Mouse (Mus musculus): Measurements from ENCODE around the gene Doc2a. TPM values are rescaled to one million over a fixed set of nuclear protein-coding genes. Genes with fewer than 3 reads are reported as not detected.

The Doc2a gene
- not detected for total RNA-seq (2021)

DNA sequence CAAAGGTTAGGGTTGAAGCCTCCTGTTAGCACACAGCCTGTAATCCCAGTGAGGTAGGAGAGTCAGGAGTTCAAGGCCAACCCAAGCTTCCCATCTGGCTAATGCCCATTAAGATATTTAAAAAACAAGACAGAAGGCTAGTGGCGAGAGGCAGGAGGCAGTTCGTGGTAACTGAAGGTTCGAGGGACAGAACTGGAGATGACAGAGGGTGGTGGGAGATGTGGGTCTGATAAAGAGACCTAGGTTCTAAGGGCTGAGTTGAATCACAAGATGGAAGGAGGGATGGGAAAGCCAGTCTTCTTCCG, at the start of gene Doc2a:
Gene Doc2a, plus strand, starts transcription at position 301 of the 305 bp plus-strand sequence.
- no peak for DNase-seq

DNA sequence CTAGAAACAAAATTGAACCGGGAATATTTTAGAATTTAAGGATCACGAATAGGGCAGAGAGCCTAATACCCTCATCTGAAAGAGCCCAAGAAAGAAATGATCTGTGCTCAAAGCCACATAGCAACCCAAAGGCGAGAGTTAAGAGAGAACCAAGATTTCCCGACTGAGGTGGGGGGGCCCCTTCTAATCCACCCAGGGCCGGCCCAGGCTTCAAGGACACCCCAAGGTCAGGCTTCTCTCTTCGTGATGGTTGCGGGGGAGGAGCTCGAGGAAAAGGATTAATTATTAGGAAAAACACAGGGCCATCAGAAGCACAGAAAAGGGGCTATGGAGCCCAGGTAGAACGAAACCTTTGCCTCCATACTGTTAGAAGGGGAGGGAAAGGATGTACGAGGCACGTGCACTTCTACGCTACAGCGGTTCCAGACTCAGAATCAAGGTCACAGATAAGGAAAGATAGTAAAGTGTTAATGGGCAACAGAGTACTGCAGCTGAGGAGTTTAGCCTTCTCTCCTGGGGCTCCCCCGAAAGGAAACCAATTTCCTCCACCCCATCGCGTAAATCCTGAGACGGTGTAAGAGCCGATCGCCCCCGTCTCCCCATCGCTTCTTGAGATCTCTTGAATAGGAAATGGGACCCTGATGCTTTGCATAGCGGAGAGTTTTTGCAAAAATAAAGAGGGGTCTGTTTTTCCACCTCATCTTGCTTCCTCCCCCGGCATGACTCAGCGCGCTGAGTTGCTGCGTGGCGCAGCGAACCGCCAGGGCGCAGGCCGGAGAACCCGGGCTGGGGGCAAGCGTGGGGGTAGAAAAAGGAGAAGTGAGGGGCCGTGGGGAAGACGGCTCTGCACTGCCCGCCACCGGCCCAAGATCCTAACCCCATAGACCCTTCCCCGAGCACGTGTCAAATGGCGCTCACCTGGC, 48.8 kb upstream of the Doc2a start:
- peak; percentile 56 for DNase-seq

DNA sequence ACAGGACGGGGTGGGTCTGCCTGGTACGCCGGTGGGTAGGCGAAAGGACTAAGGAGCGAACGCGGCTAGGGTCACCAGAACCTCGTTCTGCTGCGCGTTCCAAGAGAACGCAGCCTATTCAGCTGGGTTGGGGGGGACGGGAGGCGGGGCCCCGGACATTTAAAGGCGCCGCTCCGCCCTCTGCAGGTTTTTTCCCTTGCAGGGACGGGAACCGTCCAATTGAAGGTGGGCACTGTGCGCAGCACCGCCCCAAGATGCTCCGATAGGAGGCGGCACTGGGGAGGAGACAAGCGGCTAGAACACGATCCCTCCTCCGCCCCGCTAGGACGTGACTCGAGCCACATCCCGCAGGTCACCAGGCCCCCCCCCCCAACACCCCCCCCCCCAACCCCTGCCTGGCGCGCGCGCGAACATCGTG, 48.2 kb upstream of the Doc2a start:
- DNase-seq, result peak; percentile 98

DNA sequence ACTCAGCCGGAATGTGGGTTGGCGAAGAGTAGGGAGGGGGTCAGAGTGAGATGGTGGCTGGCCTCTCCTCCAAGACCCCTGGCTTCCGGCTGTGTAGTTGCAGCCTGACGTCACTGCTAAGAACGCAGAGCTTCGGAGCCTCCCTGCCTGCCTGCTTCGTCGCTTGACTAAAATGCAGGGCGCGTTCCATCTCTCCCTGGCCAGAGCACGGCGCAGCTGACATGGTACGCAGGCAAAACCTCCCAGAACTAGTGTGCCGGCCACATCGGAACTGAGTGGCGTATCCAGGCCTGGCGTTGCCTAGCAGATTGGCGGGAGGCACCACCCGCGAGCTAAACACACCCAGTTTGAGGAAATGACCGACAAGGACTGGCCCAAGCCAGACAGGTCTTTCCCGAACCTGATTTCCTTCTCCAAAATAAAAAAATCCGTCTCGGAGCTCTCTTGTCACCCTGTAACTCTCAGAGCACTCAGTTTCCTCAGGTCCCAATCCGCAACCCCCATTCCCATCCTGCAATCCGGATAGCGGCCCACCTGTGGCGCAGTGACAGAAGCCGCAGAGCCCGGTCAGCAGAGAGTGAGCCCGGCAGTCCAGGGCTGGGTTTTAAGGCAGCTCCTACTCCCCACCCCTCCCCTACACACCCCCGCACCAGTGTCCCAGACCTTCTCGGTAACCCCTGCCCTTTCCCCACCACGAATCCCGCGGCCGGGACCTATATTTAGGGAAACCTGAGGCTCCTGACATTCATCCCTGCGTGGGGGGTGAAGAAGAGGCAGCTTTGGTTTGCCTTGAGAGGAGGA, 47.5 kb upstream of the Doc2a start:
- DNase-seq, result peak; percentile 49

DNA sequence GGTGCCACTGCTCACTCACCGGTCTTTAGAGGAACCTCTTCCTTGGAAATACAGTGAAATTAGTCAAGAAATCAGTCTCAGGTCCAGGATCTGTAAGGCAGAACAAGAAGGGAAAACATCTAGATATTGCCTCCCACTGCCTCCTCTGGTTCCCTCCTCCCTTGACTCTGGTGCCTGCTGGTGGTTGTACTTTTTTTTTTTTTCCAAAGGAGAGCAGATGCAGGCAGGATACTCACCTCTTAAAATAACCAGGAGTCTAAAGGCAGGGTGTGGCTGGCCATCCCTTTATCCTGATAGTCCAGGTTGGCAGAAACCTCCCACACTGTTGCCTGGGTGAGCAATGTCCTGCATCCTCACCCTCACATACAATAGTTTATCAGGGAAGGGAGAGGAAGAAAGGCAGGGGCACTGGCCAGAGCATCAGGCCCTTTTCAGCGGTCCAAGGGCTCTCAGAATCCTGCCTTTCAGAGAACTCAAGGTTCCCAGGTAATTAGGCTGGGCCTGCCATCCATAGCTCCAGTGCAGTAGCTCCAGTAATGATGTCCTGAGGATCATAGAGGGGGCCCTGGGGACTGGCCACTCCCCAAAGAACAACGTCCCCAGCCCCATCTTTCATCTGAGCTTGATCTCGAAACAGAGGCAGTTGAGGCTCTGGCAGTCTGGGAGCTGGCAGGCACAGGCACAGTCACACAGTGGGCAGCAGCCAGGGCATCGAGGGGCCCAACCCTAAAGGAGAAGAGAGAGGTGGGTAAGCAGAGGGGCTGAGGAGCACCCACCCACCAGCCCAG, 46.8 kb upstream of the Doc2a start:
- no peak for DNase-seq

DNA sequence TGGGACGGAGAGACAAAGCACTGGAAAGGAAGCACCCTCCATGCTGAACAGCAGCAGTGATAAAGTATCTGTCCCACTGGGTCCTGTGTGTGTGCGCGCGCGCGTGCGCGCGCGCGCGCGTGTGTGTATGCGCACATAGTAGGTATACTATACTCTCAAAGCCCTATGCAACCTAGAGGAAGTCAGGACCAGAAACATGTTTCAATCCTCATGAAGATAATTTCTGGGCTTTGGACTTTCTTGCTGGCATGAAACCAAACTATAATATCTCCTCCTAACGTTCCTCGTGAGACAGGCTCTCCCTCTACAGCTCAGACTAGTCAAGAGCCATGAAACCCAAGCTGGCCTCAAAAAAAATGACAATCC, 46.2 kb upstream of the Doc2a start:
- no peak for DNase-seq

DNA sequence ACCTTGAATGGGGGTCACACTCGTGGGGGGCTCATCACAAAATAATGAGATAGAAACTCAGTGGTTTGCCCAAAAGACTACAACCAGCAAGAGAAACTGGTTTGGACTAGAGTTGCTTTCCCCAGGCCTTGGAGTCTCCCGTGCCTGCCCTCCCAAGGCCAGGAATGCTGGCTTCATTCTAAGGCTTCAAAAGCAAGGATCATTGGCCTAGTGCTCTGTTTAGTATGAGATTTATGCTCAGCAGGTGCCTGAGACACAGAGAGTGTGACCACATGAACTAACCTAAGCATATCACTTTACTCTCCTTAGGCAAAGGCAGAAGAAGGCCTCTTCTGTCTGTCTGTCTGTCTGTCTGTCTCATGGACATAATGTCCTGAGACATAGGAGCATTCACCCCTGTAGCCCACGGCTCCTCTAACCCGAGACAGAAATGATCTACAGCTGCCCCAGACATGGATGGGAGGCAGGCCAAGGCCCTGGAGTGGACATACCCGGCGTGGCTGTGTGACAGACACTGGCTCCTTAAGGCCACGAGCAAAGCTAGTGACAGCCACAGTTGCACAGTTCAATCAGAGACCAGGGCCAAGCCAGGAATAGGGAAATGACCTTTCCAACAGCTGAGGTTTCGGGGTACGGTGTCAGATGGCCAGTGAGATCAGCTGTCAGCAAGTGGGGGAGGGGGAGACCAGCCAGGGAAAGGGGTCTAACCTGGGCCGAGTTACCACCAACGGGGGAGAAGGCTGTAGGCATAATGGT, 44.9 kb upstream of the Doc2a start:
- DNase-seq, result no peak

DNA sequence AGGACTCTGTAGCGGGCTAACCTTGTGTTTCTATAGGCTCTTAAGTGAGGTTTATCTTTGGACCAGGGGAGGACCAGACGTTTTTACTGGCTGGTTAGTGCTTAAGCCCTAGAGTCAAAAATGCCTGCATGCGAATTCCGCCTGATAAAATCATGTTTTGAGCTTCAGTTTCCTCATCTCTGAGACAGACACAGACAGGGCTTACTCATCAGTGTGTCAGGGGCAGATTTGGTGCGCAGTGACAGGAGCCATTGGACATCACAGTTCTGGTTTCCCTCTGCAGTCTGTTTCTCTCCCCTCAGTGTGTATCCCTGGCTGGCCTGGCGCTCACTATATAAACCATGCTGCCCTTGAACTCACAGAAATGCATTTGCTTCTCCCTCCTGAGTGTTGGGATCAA, 44.0 kb upstream of the Doc2a start:
- DNase-seq, result no peak

DNA sequence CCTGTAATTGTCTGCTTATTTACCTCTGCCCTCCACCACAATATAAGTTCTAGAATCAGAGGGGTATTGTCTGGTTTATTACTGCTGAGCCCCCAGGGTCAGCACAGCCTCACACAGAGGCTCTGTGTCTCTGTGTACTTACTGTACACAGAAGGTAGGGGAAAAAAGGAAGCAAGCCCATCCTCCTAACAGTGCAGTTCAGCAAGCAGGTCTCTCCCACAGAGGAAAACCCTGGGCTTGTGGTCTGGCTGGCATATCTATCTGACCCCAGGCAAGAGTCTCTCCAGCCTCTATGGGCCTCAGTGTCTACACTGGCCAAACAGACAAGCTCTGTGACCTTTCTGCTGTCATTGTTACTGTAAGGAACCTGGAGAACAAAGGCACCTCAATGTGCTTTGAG, 43.5 kb upstream of the Doc2a start:
- no peak for DNase-seq

DNA sequence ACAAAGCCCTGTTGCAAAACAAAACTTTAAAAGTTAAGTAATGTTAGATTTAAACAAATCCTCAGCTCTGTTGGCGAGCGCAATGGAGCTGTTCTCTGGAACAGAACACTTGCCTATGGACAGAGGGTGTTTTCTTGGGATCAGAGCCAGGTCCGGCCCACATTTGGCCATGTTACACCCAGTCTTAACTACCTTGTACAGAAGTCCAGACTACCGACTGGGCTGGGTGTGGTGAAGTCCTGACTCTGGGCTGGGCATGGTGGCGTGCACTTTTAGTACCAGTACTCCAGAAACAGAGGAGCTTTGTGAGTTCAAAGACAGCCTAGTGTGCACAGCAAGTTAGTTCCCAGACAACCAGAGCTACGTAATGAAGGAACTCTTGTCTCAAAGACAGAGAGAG, 40.3 kb upstream of the Doc2a start:
- DNase-seq, result no peak

DNA sequence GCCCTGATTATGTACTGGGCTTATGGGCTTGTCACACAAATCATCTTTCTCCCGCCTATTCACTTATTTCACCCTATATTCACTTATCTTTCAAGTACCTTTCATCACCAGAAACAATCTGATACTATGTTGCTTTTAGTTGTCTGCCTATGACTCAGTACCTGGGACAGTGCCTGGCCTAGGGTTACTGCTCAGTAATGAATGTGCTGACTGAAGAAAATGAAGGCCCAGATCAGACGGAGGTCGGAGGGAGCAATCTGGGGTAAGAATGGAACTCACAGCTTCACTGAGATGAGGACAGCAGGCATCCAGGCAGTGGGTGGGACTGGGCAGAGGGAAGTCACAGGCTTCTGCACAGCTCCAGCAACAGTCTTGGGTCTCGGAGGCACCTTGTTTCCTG, 39.8 kb upstream of the Doc2a start:
- no peak for DNase-seq

DNA sequence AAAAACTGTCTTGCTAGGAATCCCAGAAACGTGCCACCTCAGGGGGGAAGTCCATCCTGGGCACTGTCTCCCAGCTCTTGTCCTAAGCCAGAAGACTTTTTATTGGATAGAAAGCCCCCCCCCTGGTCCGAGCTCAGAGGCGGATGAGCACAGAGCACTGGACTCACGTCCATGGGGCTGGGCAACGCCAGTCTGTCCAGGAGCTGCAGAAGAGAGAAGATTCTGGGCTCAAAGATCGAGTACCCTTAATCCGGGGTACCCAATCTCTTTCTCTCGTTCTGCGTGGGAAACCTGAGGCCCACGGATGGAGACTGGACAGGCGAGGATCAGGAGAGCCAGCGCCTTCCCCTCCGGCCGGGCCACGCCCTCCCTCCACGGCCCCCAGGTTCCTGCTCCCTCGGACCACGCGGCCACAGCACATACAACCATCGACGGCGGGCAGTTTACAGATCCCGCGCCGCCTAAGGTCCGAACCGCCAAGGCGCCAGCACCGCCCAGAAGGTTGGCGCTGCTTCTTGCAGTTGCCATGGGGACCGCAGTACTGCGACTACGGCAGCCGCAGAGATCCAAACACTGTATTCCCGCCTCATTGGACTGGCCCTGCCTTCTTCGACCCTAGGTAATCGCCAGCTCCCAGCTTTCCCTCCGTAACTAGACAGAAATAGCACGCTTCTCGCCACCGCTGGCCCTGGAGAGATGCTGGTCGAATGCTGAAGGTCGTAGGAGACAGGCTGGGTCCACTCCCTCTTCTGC, 38.3 kb upstream of the Doc2a start:
- peak; percentile 88 for DNase-seq

DNA sequence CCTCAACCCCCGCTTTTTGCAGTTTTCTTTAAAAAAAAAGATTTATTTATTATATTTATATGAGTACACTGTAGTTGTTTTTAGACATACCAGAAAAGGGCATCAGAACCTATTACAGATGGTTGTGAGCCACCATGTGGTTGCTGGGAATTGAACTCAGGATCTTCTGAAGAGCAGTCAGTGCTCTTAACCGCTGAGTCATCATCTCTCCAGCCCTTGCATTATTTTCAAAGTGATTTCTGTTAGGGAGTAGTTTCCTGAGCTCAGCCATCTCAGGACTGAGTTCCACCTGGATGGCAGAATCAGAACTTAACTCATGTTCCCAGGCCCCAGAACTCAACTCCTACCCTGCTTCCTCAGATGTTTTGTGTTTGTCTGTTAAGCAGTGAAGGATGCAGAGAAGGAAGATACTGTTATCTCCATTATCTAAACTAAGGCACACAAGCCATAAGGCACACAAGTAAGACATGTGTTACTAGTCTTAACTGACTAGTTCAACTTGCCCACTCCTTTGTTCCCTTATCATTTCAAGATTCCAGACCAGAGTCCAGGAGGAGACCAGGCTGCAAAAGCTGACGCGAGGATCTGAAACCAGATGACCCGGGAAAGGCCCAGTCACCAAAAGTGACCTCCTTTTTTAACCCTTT, 37.4 kb upstream of the Doc2a start:
- DNase-seq, result no peak

DNA sequence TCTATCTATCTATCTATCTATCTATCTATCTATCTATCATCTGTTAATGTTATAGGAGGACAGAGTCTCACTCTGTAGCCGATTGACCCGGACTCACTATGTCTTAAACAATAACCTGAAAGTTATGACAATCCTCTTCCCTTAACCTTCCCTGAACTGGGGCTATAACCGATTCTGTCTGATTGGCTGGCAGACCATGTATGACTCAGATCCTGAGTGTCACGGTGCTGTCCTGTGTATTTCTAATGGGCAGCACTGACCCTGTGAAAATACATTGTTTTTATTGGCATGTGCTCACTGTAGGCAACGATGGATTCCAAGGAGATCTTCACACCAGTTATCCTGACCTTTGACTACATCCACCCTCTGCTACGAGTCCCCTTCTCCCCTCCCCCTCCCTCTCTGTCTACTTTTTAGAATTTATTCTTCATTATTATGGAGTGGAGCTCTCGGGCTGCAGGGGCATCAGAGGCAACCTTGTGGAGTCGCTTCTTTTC, 31.4 kb upstream of the Doc2a start:
- no peak for DNase-seq

DNA sequence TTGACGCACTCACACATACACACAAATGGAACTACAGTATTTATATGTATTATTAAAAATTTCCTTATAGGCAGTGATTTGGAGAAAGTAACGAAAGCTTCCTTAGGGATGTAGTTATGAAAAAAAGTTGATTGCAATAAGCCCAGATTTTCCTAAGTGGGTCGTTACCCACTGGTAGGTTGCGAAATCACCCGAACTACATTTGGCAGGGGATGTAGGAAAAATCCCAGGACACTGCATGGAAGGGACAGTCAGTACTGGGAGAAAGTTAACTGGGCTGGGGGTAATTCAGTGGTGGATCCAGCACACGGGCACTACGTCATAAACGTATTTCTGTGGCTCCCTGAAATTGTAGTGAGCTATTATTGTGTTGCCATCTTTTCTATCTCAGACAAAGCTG, 30.7 kb upstream of the Doc2a start:
- DNase-seq, result no peak

DNA sequence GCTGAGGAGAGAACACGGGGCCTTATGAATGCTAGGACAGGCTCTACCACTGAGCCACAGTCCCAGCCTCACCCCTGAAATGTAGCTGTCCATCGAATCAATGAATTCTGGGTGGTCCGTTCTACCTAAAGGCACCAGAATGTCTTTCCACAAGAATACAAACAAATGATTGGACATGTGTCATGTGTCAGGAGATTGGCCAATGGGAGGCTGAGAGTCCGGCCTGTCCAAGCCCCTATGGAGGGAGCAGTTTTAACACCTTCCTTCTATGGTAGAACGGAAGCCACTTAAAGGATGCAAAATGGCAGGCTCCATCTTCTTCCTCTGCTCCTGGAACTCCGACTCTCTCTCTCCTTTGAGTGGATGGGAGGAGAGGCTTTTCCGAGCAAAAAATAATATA, 29.6 kb upstream of the Doc2a start:
- DNase-seq, result no peak

DNA sequence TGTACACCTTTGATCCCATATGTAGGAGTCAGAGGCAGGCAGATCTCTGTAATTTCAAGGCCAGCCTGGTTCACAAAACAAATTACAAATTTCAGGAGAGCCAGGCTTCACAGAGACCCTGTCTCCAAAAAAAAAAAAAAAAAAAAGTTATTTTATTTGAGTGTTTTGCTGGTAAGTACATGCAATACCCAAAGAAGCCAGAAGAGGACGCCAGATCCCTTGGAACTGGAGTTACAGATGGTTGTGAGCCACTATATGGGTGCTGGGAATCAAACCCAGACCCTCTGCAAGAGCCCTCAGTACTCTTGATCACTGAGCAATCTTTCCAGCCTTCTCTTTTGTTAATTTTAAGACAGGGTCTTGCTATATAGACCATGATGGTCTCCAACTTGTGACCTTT, 28.4 kb upstream of the Doc2a start:
- no peak for DNase-seq

DNA sequence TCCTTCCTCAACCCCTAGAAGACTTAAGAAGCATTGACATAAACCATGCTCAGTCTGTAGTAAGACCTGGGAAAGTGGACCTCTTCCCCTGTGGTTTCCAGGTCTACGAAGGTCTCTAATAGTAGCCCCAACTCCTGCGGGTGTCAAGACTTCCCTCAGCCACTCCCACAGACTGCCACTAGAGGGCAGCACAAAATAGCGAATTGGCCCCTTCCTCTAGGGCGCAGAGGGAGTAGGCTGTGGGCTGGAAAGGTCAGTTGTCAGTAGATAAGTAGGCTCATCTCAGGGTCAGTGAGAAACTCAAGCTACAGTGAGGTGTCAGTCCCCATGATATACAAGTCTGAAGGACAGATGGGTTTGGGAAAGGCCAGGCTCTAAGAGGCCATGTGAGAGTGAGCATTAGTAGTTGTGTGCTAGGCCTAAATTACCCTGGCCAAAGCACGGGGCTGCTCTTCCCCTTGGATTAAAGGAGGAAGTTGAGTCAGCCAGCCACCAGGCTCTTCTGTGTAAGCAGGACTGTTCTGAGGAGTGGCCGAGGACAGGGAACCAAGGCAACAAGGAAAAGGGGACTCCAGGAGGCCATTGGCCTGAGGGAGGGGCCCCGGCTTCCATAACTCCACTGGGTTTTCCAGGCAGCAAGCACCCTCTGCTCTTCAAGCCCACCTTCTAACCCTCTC, 25.2 kb upstream of the Doc2a start:
- peak; percentile 87 for DNase-seq

DNA sequence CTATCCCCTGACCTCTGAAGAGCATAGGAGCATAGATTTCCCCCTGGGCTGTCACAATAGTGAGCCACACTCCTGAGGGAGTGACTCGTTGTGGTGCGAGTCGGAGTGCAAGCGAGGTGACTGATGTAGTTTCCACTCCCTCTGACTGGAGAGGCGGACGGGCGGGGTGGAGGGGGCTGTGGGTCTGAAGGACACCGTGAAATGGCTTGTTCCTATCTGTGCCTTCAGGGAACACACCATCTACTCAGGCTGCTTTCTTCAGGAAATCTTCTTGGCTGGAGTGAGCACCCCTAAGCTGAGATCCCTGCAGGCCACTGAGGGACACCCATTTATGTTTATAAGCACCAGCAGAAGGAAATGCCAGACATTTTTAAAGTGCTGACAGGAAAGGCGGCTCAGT, 24.5 kb upstream of the Doc2a start:
- DNase-seq, result no peak

DNA sequence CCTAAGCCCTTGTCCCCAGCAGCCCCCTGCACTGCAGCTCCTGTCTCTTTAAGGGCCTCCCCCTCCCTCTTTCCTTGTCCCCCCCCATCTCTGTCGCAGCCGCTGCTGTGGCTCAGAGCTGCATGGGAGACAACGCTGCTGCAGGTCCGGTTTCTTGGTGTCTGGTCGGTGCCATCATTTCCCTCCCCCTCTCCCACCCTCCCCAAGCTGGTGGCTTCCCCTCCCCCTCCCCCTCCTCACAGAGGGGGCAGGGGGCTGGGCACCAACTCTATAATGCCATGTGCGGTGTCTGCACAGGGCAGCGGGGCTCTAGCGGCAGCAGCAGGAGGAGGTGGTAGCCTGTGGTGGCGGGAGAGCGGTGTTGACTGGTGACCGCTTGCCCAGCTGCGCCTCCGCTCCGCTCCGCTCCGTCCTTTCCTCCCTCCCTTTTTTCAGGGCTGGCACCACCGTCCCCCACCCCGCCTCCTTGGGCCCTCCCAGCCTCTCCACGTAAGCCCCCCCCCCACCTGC, 24.0 kb upstream of the Doc2a start:
- DNase-seq, result no peak
